Mouse (Mus musculus) gastrocnemius, adult 2 months (tissue): ENCODE measurements at regions not wholly inside any gene's neighbourhood (a gene's known extent, or its start where the extent isn't known, plus 50 kb on each side); places are given as distances from the start of the nearest gene placed in this dataset.

Source experiments
- DNase-seq: peaks from one replicate; pipeline ENCODE4 v3.0.0; 2022
- H3K27ac ChIP-seq: fragments of 200-600 bp; 2 replicates; pipeline ENCODE4 v1.8.1; 2022; ENCODE audit warnings: mild to moderate bottlenecking
- H3K4me3 ChIP-seq: fragments of 200-600 bp; 2 replicates; pipeline ENCODE4 v1.8.1; 2022; ENCODE audit warnings: mild to moderate bottlenecking, moderate library complexity
- CTCF ChIP-seq: fragments of 200-600 bp; IDR thresholded peaks from 2 replicates; pipeline ENCODE4 v1.8.1; 2022; ENCODE audit warnings: antibody characterized with exemption, mild to moderate bottlenecking, moderate library complexity
- intact Hi-C: fragments of 180-260 bp; cut with DNase I; formaldehyde crosslinking; loops from one replicate; pipeline ENCODE4 v1.15.1; 2025

- Histone ChIP-seq H3K4me3 (no peak overlapping the region), H3K27ac (no peak overlapping the region)
- no peak for DNase-seq
- TF ChIP-seq CTCF, result no peak
- intact Hi-C loops, result no loop called here
Observed at GRCm38 (mm10) chr4:68535815-68536214, 418.4 kb downstream of the Brinp1 start.

DNA sequence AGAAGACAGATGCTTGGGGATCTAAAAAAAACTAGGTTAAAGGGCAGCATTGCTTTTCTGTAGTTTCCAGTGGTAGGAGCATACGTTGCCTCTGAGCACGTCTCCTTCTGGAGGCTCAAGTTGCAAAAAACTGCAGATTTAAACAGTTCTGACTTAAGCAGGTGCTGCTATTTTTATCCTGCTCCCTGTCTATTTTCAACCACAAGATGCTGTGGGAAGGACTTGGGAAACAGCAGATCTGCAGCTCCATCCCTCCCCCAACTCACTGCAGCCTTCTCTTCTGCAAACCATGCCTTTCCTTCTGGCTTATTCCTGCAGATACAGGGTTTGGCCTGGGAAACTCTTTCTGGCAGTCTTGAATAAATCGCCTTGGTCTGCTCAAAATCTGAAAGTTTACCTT, 422.1 kb downstream of the Brinp1 start:
- DNase-seq, result no peak
- intact Hi-C loops, result no loop called here
- TF ChIP-seq CTCF, result no peak
- Histone ChIP-seq H3K27ac (no peak overlapping the region), H3K4me3 (no peak overlapping the region)

DNA sequence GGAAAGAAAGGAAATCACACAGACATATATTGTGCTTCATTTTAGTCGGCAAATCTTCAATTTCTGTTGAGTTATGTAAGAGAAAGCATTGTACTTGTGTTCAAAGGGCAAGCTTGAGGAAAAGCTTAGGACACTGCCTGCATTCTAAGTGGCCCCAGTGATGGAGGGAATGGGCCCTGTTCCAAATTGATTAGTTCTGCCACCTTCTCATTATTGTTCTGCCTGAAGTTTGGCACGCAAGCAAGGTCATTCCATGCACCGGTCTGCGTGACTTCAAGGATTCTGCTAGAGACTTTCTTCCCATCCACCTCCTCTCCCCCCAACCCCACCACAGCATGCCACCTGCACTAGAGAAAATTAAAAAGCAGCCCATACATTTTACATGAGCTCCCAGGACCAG, 466.2 kb downstream of the Brinp1 start:
- intact Hi-C loops, result no loop called here
- no peak for DNase-seq
- no peak for TF ChIP-seq CTCF
- Histone ChIP-seq H3K4me3 (no peak overlapping the region), H3K27ac (no peak overlapping the region)

GRCm38 (mm10) chr4:68486876-68487275, 467.3 kb downstream of the Brinp1 start:
- no peak overlapping the region for H3K4me3 ChIP-seq
- no peak for DNase-seq
- intact Hi-C loops, result no loop called here
- TF ChIP-seq CTCF, result no peak
- no peak overlapping the region for H3K27ac ChIP-seq

DNA sequence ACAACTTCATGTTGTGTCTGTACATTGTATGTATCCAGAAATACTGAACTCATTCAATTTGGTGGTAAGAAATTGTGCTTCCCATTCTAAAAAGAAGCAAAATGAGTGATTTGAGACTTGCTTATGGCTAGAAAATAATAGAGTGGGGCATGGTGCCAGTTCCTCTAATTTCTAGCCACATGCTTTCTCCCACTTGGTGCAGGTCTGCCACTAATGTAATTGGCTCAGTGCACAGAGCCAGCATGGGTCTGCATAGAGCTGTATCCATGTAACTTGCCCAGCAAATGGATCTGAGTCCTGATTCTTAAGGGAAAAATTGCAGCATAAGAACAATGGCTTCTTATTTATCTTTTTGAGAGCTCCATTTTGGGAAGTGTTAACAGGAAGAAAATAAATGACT, 492.4 kb downstream of the Brinp1 start:
- intact Hi-C loops, result no loop called here
- DNase-seq, result no peak
- Histone ChIP-seq H3K4me3 (no peak overlapping the region), H3K27ac (no peak overlapping the region)
- TF ChIP-seq CTCF, result no peak

DNA sequence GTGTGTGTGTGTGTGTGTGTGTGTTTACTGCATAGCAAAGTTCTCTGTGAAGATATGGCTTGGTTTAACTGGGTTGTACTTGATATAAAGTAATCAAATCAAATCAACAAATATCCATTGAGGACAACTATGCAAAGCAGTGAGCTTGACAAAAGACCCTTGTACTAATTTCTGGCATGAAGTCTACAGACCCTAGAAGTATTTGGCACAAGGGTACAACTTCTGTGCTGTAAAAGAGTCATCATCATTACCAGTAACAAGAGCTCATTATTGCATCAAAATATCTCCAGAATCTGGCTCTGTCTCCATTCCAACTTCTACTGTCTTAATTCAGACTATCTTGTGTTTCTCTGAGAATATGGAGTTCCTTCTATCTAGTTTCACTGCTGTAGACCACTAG, 538.2 kb downstream of the Brinp1 start:
- no peak for TF ChIP-seq CTCF
- intact Hi-C loops, result no loop called here
- no peak for DNase-seq

DNA sequence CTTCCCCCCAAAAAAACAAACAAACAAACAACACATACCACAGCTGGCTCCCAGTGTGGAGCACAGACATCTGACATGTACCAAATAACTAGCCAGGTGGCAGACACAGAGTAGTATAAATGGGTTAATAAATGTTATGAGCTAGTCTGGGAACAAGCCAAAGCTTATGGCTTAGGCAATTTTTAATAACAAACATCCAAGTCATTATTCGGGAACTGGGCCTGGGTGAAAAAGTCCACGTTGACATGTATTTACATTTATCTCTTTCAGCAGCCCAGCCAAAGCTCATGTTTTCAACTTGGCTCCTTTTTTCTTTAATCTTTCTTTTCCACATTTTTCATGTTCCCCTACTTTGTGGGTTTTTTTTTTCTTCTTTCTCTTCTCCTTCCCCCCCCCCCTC, 543.4 kb downstream of the Brinp1 start:
- H3K27ac ChIP-seq, result no peak overlapping the region
- DNase-seq, result no peak
- intact Hi-C loops, result no loop called here
- no peak overlapping the region for H3K4me3 ChIP-seq
- no peak for TF ChIP-seq CTCF

More for the DNA sequence above, 538.2 kb downstream of the Brinp1 start:
- H3K4me3 ChIP-seq, result no peak overlapping the region
- no peak overlapping the region for H3K27ac ChIP-seq

DNA sequence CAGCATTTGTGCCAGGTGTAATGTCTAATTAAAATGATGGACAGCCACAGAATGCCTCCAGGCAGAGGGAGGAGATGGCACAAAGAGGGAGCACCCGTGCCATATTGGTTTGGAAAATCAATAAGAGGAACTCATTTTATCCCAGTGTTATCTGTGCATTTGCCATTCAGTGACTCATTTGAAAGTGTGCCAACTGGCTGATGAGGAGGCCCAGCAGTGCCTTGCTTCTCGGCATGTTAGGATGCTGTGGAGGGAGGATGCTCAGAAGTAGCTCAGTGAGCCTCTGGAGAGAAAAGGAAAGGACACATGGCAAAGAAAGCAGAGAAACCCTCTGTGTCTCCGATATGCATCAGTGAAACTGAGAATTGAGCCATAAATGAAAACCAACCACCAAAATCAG, 549.8 kb downstream of the Brinp1 start:
- Histone ChIP-seq H3K27ac (no peak overlapping the region), H3K4me3 (no peak overlapping the region)
- intact Hi-C loops, result no loop called here
- no peak for DNase-seq
- TF ChIP-seq CTCF, result no peak

DNA sequence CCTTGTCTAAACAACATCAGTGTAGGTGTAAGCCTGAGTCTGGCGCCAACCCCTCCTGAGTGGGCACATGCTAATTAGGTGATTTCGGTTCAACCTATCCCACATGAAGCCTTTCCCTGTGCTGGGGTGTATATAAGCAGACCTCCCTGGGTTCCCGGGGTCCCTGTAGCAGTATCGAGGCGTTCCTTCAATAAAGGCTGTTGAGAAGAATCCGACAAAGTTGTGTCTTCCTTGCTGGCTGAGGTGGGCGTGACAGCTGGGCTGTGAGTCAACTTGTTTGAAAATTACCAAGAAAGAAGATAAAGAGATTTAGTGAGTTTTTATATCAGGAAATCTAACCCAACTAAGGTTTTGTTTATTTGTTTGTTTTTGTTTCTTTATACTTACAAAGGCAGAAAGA, 567.1 kb downstream of the Brinp1 start:
- intact Hi-C loops, result no loop called here
- DNase-seq, result no peak
- H3K27ac ChIP-seq, result no peak overlapping the region
- no peak for TF ChIP-seq CTCF
- no peak overlapping the region for H3K4me3 ChIP-seq

- Histone ChIP-seq H3K4me3 (no peak overlapping the region), H3K27ac (no peak overlapping the region)
- intact Hi-C loops, result no loop called here
- no peak for DNase-seq
- no peak for TF ChIP-seq CTCF
Observed at GRCm38 (mm10) chr4:68382007-68382406, 572.2 kb downstream of the Brinp1 start.

DNA sequence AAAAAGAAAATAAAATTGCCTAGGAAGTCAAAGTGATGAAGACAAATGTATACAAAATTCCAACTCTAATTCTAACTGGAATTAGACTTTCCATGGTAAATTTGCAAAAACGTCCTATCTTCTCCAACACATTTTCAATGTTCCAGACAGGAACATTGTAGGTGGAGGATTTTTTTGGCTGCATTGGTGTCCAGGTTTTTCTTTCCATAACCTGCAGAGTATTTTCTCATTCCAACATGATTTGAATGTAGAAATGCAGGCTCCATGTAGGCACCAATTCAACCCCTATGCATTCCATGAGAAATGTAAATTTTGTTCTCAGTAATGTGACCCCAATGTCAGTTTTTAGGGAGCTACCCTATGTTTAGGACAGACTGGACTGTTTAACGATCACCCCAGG, 586.2 kb downstream of the Brinp1 start:
- DNase-seq, result no peak
- intact Hi-C loops, result no loop called here
- no peak overlapping the region for H3K27ac ChIP-seq
- TF ChIP-seq CTCF, result no peak
- H3K4me3 ChIP-seq, result no peak overlapping the region

- intact Hi-C loops, result no loop called here
- Histone ChIP-seq H3K4me3 (no peak overlapping the region), H3K27ac (no peak overlapping the region)
- no peak for TF ChIP-seq CTCF
- no peak for DNase-seq
Observed at GRCm38 (mm10) chr4:68319575-68319974, 634.6 kb downstream of the Brinp1 start.

- DNase-seq, result no peak
- Histone ChIP-seq H3K27ac (no peak overlapping the region), H3K4me3 (no peak overlapping the region)
- intact Hi-C loops, result no loop called here
- no peak for TF ChIP-seq CTCF
Observed at GRCm38 (mm10) chr4:68312751-68313150, 641.4 kb downstream of the Brinp1 start.

GRCm38 (mm10) chr4:68284845-68285244, 669.4 kb downstream of the Brinp1 start:
- Histone ChIP-seq H3K4me3 (no peak overlapping the region), H3K27ac (no peak overlapping the region)
- no peak for DNase-seq
- TF ChIP-seq CTCF, result no peak
- intact Hi-C loops, result no loop called here

DNA sequence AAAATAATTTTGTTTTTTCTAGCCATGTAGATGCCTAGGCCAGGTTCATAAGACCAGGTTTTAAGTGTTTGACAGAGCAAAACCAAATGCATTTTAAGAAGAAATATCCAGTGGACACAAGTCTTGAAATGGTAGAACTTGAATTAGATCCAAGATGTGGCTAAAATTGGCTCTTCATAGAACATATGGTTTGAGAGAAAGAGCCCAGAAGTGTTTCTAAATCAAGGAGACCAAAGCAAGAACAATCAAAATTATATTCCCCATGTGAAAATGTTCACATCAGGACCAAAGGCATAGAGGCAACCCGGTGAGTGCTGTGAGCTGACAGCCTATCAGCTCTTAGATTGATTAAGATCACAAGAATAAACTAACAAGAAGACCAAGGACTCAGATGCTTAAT, 673.3 kb downstream of the Brinp1 start:
- H3K27ac ChIP-seq, result no peak overlapping the region
- no peak for TF ChIP-seq CTCF
- no peak overlapping the region for H3K4me3 ChIP-seq
- no peak for DNase-seq
- intact Hi-C loops, result no loop called here
